Mouse (Mus musculus) bone marrow, adult 2 months (tissue): ENCODE data around the gene Rdh7. TPM values are rescaled to one million over a fixed set of nuclear protein-coding genes. Genes with fewer than 3 reads are reported as not detected.
"Not testable (repeated sequence)": the region's sequence is repeated elsewhere in the genome, so short reads cannot be mapped to it uniquely, and the experiment has no call there.

Experiments
- H3K27ac ChIP-seq: fragments of 200-500 bp; 2 replicates; pipeline ENCODE4 v1.5.1; 2012; ENCODE audit warnings: low read depth, mild to moderate bottlenecking, control low read depth, inconsistent platforms, low read length; ENCODE audit not compliant: control insufficient read depth, poor library complexity, insufficient read depth
- H3K4me1 ChIP-seq: fragments of 200-500 bp; 2 replicates; pipeline ENCODE4 v1.6.1; 2011; ENCODE audit warnings: low read length; ENCODE audit not compliant: control insufficient read depth, insufficient read depth
- H3K4me3 ChIP-seq: fragments of 200-500 bp; replicated peaks from 2 replicates; pipeline ENCODE3; 2011; ENCODE audit warnings: mild to moderate bottlenecking, low read depth, low read length, control low read depth; ENCODE audit not compliant: control insufficient read depth
- CTCF ChIP-seq: fragments of 200-500 bp; IDR thresholded peaks from 2 replicates; pipeline ENCODE4 v1.5.1; 2011; ENCODE audit warnings: low read length, control low read depth; ENCODE audit not compliant: control insufficient read depth, insufficient read depth
- POLR2A ChIP-seq: fragments of 200-500 bp; IDR thresholded peaks from 2 replicates; pipeline ENCODE4 v1.6.1; 2011; ENCODE audit warnings: low read depth, mild to moderate bottlenecking, control low read depth, low read length, borderline replicate concordance; ENCODE audit not compliant: control insufficient read depth
- WGBS: fragments of 180-500 bp; shearing (Covaris S2); methylation state at CpG from one replicate; pipeline ENCODE4 v1.1.7; 2018; 5-methylcytosine and 5-hydroxymethylcytosine counted together
- polyA plus RNA-seq: library from polyadenylated mRNA; stranded (reverse); fragments of >200 nt; gene quantifications from 2 replicates; pipeline ENCODE4 v1.2.4, GENCODE M21; 2011; ENCODE audit warnings: low replicate concordance; ENCODE audit not compliant: missing spikeins, insufficient read depth, insufficient read length

Gene Rdh7
- polyA plus RNA-seq, 1 experiment = 4.5 TPM

DNA sequence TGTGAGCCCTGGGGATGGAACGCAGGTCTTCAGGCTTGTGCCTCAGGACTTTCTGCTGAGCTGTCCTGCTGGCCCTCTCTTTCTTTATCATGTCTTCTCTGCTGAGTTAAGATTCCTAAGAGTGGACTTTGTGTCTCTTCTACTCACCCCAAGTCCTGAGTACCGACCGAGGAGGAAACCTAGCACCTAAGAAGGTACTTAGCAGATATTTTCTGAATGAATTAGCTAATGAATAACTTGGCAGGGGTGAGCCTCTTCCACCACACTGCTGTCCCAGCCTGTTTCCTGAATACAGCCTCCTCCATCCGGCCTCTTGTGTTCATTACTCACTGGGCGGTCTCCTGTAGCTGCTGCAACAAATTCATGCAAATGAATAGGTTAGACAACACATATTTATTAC, 11.2 kb upstream of the Rdh7 start:
- TF ChIP-seq POLR2A (no peak), CTCF (no peak)
- Histone ChIP-seq H3K27ac (no peak overlapping the region), H3K4me3 (no peak overlapping the region), H3K4me1 (no peaks in the 10 kb centered on the region)
- WGBS = 67% methylated on average over 5 of the region's 5 CpGs

GRCm38 (mm10) chr10:127898218-127898617, 9.6 kb upstream of the Rdh7 start, which contains the start of gene Sdr9c7:
Gene Sdr9c7, plus strand, starts transcription at chr10:127898518.
- Histone ChIP-seq H3K4me3 (no peak within 1 kb of the TSS), H3K4me1 (no peaks in the 10 kb centered on the region), H3K27ac (no peak within 1 kb of the TSS)
- 64% methylated on average over 2 of the region's 2 CpGs for WGBS
- no peak for TF ChIP-seq POLR2A
- TF ChIP-seq CTCF = no peak

DNA sequence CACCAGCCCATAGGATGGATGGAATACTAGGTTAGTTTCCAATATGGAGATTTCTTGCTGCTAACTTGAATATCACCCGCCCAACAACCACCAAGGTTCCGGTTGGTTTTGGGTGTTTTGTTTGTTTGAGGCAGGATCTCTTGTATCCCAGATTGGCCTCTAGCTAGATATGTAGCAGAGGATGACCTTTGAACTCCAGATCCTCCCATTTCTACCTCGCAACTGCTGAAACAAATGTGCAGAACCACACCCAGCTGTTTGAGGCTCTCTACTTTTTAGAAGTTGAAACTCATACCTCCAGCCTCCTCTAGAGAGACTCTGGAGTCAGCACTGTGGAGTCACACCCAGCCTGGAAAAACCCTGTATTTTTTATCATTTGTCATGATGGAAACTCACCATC, 8.9 kb upstream of the Rdh7 start:
- Histone ChIP-seq H3K4me1 (no peaks in the 10 kb centered on the region), H3K4me3 (no peak overlapping the region), H3K27ac (no peak overlapping the region)
- 68% methylated on average over 3 of the region's 3 CpGs for whole genome bisulfite sequencing
- TF ChIP-seq POLR2A = no peak
- TF ChIP-seq CTCF = no peak

GRCm38 (mm10) chr10:127896705-127897104, 8.1 kb upstream of the Rdh7 start:
- no peak for TF ChIP-seq POLR2A
- TF ChIP-seq CTCF = no peak
- WGBS = 48% methylated on average over 5 of the region's 5 CpGs
- Histone ChIP-seq H3K4me1 (no peaks in the 10 kb centered on the region), H3K27ac (no peak overlapping the region), H3K4me3 (no peak overlapping the region)

DNA sequence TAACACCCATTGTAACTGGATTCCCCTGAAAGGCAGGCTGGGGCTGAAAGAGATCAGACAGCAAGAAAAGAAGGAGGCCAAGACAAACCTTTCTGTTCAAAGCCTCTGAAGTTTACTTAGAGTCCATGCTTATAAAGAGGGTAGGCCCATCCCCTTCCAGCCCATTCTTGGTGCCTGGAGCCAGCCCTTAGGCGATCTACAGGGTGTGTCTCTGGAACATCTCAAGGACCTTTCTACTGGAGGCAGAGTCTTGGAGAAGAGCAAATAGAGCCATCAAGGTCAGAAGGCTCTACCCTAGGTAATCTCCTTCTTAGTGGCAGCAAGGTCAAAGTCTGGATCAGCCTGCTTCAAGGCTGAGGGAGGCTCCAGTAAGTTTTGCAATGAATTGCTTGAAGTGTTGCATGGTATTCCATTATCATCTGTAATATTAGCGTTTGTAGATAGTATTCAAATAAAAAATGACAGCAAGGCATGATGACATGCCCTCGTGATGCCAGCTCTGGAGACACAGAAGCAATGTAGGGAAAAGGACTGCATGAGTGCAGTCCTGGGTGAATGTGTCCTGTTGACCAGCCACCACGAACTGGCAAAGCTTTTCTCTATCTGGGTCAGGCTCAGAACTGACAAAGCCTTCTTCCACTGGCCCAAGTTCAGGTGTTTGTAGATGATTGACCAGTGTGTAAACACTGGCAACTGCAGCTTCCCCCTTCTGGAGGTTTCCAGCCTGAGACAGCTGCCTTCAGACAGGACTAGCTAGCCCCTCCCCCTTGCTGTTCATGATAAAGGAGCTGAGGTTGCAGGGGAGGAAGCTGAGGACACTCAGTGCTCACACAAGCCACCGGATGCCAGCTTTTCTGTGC, 4.8 kb upstream of the Rdh7 start:
- H3K27ac ChIP-seq, H3K4me1 ChIP-seq, H3K4me3 ChIP-seq: not testable (repeated sequence)
- 46% methylated on average over 5 of the region's 5 CpGs for WGBS

- H3K27ac ChIP-seq = no peak overlapping the region
- WGBS = 45% methylated on average over 1 of the region's 1 CpGs
- no peak overlapping the region for H3K4me3 ChIP-seq
- TF ChIP-seq CTCF (no peak), POLR2A (no peak)
- no peaks in the 10 kb centered on the region for H3K4me1 ChIP-seq
Measured at GRCm38 (mm10) chr10:127891481-127891880, 2.9 kb upstream of the Rdh7 start.

- H3K4me1 ChIP-seq = no peaks in the 10 kb centered on the region
- no peak overlapping the region for H3K4me3 ChIP-seq
- no peak for TF ChIP-seq CTCF
- no peak for TF ChIP-seq POLR2A
- no peak overlapping the region for H3K27ac ChIP-seq
- WGBS = 77% methylated on average over 4 of the region's 4 CpGs
Measured at GRCm38 (mm10) chr10:127886971-127887370, 1.6 kb downstream of the Rdh7 start.

- WGBS = 68% methylated on average over 1 of the region's 1 CpGs
- Histone ChIP-seq H3K4me3 (no peak overlapping the region), H3K27ac (no peak overlapping the region), H3K4me1 (no peaks in the 10 kb centered on the region)
- no peak for TF ChIP-seq POLR2A
Measured at GRCm38 (mm10) chr10:127886551-127886950, 2.1 kb downstream of the Rdh7 start.

DNA sequence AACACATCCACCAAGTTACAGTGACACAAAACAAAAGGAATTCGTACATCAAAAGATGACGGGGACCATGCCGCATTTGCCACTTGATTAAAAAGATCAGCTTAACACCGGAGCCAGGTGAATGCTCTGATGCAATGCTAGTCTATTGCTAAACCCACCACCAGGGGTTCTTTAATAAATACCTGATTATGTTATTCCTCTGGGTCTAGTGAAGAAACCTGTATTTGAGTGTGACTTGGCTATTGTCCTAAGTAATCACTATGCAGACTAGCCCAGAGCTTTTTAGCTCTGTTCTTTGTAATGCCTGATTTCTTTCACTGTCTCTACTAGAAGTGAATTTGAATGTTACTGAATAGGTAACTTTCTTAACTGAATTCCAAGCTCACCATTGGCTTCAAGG, 7.6 kb downstream of the Rdh7 start:
- TF ChIP-seq POLR2A = no peak
- no peak for TF ChIP-seq CTCF
- Histone ChIP-seq H3K4me3 (no peak overlapping the region), H3K27ac (no peak overlapping the region), H3K4me1 (no peaks in the 10 kb centered on the region)
- WGBS = 93% methylated on average over 4 of the region's 4 CpGs
